Mouse (Mus musculus): ENCODE measurements around the gene Bad.
"Not testable (repeated sequence)": the region's sequence is repeated elsewhere in the genome, so short reads cannot be mapped to it uniquely, and the experiment has no call there.

Bad gene

GRCm38 (mm10) chr19:6985300-6985699 is 43.6 kb downstream of the Bad start:
- no peak for DNase-seq (ENCODE audit: low spot score in 2 of 2)

DNA sequence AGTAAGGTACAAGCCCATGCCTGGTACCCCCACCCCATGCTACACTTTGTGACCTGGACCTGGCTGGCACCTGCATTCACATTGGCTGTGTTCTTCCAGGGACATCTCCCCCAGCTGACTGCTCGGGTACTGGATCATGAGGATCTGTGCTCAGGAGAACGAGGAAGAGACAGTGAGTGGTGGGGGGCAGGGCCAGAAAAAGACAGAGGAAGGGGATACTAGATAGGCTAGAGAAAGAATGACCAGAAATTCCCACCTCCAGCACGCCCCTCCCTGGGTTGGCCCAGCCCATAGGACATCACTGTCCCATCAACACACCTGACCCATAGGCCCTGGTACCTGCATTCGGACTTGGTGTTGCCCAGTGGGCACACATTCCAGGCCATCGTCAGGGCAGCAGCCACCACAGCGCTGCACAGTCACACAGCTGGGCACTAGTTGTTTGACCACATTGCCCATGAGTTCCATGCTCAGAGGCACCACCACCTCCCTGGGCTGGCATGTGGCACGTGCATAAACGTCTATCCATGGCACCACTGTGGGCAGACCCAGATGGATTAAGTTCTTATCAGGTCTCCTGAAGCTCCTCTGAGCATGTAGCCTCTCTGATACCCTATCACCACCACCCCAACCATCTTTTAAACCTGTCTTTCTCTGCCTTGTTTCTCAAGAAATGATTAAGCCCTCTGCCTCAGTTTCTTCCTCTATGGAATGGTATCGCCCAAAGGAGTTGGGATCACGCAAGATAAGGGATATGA is 44.5 kb downstream of the Bad start:
- no peak for DNase-seq (ENCODE audit: low spot score in 2 of 2)

DNA sequence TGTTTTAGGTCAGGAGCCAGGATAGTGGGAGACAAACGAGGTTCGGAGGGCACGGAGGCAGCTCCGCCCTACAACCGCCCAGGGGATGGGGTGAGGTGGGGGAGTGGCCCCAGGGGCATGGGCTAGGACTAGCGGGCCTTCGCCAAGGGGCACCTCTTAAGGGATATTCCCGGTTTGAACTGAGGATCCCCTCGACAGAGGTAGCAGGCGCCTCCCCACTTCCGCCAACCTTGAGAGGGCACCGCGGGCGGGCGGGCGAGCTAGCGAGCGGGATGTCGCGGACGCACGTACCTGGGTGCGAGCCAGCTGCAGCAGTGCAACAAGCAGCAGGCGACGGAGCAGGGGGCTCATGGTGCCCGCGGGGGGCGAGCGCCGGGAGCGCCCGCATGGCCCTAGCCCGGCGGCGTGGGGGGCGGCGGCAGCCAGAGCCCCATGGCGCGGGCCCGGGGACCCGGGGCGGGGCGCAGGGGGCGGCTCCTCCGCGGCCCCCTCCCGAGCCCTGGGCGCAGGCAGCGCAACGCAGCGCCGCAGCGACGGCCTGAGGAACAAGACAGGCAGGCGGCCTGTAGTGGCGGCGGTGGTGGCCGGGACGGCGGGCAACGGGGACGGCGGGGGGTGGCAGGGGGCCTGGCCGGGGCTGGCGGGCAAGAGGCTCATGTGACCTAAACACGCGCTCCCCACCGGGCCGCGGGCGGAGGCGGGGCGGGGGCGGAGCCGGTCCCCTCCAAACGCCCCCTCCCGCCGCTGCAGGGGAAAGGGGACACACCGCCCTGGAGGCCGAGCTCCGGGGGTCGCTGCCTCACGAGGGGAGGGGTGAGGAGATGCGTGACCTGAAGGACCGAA is 45.6 kb downstream of the Bad start, which contains the start of gene Vegfb:
Gene Vegfb, minus strand, starts transcription at position 591 of the 843 bp plus-strand sequence.
- DNase-seq (ENCODE audit: low spot score in 2 of 2): peak in 1 of 2 experiments; percentile 73

GRCm38 (mm10) chr19:6987904-6988285 is 46.2 kb downstream of the Bad start:
- DNase-seq (ENCODE audit: low spot score in 2 of 2): no peak

DNA sequence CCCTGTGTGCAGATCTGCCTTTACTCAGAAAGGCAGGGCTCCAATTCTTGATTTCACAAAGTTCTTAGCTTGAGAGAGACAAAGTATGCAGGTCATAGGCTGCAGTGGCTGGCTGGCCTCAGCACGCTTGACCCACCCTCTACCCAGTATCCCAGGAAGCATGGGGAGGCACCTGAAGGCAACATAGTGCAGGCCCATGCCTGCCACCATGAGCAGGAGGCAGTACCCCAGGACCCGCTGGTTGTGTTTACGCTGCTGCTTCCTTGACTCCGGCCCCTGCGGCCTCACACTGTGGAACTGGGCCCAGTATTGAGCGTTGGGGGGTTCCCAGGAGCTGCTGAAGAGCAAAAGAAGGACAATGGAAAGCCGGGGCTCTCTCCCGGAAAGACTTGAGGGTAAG is 47.6 kb downstream of the Bad start:
- no peak for DNase-seq (ENCODE audit: low spot score in 2 of 2)

DNA sequence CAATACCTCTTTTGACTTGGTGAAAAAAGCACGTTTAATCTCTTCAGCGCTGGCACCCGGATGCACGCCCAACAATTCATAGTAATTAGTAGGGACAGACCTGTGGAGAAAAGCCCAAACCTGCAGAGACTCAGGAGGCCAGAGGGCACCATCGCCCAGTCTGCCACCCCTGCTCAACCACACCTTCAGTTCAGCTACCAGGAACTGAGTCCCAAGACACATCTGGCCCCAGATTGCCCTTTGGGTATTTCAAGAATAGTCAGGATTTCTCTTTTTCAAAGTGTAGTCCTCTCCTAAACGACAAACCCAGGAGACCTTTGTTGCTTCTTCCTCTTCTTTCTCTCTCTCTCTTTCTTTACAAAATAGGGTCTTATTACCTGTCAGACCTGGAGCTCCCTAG is 49.1 kb downstream of the Bad start:
- no peak for DNase-seq (ENCODE audit: low spot score in 2 of 2)

DNA sequence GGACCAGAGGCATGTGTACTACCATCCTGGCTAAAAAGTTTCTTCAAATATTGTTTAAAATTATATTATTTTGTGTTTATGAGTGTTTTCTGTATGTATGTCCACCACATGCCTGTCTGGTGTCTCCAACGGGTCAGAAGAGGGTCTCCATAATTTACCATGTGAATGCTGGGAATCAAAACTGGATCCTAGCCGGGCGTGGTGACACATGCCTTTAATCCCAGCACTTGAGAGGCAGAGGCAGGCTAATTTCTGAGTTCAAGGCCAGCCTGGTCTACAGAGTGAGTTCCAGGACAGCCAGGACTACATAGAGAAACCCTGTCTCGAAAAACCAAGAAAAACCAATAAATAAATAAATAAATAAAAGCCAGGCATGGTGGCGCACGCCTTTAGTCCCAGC is 49.5 kb downstream of the Bad start:
- not testable (repeated sequence) for DNase-seq (ENCODE audit: low spot score in 2 of 2)

DNA sequence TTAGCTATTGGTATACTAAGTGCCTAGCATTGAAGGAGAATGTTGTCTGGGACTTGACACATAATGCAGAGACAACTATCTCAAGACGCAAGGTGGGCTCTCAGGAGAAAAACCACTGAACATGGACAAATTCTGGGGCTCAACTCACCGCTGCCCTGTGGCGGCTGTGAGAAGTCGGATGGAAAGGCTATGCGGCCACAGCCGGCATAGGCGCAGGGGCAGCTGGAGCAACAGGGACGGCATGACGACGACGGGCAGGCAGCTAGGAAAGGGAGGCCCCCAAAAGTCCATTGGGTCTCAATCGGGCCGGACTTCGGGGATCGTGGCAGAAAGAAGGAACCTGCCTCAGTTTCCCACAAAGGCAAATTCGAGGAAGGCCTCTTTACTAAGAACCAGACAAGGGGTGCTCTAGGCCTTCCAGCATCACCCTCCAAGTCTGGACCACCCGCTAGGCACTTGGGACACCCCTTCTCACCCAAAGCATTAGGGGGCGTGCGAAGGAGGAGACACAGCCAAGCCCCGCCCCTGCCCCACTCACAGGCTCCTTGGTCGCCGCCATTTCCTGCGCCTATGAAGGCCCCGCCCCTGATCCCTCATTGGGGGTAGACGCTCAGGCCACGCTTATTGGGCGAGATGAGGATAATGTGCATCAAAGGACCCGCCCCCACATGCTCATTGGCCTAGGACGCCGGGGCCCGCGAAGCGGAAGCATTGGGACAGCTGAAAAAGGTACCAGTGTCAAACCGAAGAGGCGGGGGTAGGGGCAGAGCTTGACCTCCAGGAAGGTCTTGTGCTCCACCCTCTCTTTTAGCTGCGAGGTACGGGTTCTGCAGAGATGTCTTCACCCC is 50.6 kb downstream of the Bad start, which contains the start of gene Dnajc4:
Gene Dnajc4, minus strand, starts transcription at position 562 of the 848 bp plus-strand sequence.
- DNase-seq (ENCODE audit: low spot score in 2 of 2): peak; percentile 97

GRCm38 (mm10) chr19:6993011-6993770 is 51.5 kb downstream of the Bad start:
- DNase-seq (ENCODE audit: low spot score in 2 of 2): no peak

- DNase-seq (ENCODE audit: low spot score in 2 of 2): no peak
These were observed 52.3 kb downstream of the Bad start for GRCm38 (mm10) chr19:6994002-6994401.

- no peak for DNase-seq (ENCODE audit: low spot score in 2 of 2)
These were observed 52.8 kb downstream of the Bad start for GRCm38 (mm10) chr19:6994489-6994888.

GRCm38 (mm10) chr19:6995255-6995991 is 53.8 kb downstream of the Bad start:
- DNase-seq (ENCODE audit: low spot score in 2 of 2): no peak

DNA sequence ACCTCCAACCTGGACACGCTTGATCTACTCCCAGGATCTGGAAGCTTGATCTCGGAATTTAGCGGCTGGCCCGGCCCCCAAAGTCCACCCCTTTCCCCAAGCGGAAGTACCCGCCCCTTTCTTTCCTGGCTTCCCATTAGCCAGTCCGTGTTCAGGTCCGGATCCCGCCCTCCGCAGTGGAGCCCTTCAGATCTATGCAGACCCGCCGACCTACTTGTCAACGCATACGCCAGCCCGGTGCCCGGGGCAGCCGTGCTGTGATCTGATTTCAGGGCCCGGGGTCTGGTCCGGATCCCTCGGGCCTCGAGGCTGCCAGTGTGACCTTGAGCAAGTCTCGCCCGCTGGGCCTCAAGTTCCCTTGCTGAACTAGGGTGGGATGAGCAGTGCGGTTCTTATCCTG is 54.3 kb downstream of the Bad start, which contains the start of the genes Nudt22 and Trpt1:
Gene Nudt22, minus strand, starts transcription at position 112 of the 400 bp plus-strand sequence.
Gene Trpt1, plus strand, starts transcription at position 126 of the 400 bp plus-strand sequence.
- peak; percentile 91 to 93 for DNase-seq (ENCODE audit: low spot score in 2 of 2)

- no peak for DNase-seq (ENCODE audit: low spot score in 2 of 2)
These were observed 56.1 kb downstream of the Bad start for GRCm38 (mm10) chr19:6997721-6998290.

GRCm38 (mm10) chr19:6999360-7000063 is 57.9 kb downstream of the Bad start:
- DNase-seq (ENCODE audit: low spot score in 2 of 2): no peak

Data from heart, adult 9 months (tissue).